Mouse (Mus musculus) CD8-positive naive resting alpha-beta T cell, adult 2 months (primary cell): ENCODE results near the gene Gm20219.
A peak's percentile ranks its signal among the peaks of the same experiment; 100 is the strongest.
"Not testable (repeated sequence)": the region's sequence is repeated elsewhere in the genome, so short reads cannot be mapped to it uniquely, and the experiment has no call there.

Experiments
- DNase-seq, 2 experiments: peaks; one replicate each; pipeline ENCODE4 v3.0.0; 2022; ENCODE audit warnings: low read depth in 2 of 2, low spot score in 2 of 2

The Gm20219 gene

GRCm38 (mm10) chr17:56514916-56515315 is 39.3 kb downstream of the Gm20219 start:
- no peak for DNase-seq

DNA sequence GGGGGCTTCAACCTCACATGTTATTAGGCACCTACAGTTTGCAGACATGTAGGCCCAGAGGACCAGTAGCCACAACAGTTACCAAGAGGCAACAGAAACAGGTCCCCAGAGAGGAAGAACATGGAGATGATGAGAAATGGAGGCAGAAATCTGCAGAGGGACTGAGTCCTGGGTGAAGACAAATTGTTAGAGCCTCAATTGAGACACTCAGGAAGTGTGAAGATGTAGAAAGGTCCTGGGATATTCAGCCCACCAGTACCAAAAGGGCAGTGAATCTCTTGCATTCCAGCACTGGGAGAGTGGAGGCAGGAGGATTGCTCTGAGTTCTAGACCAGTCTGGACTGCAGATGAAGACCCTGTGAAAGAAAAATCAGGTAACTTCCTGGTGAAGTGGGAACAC is 39.9 kb downstream of the Gm20219 start:
- no peak for DNase-seq

- DNase-seq = no peak
These were observed 41.9 kb downstream of the Gm20219 start, which contains the start of gene Znrf4 for GRCm38 (mm10) chr17:56512310-56512709. Znrf4 (minus strand) TSS chr17:56512431.

DNA sequence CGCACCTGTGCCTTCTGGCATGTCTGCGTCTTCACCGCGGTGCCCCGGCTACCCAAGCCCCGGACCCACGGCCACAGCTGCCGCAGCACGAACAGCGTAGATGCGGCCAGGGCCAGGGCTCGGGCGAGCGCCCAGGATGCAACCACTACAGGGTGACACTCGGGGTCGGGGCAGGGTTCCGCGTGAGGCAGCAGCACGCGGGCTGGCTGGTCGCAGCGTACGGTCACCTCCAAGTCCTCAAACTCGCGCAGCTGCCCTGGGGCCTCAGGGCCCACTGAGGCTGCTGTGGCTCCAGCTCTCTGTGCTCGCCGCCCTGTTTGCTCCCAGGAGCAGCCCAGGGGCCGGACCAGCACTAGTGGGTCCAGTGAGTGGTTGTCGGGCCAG is 42.5 kb downstream of the Gm20219 start:
- DNase-seq = no peak

DNA sequence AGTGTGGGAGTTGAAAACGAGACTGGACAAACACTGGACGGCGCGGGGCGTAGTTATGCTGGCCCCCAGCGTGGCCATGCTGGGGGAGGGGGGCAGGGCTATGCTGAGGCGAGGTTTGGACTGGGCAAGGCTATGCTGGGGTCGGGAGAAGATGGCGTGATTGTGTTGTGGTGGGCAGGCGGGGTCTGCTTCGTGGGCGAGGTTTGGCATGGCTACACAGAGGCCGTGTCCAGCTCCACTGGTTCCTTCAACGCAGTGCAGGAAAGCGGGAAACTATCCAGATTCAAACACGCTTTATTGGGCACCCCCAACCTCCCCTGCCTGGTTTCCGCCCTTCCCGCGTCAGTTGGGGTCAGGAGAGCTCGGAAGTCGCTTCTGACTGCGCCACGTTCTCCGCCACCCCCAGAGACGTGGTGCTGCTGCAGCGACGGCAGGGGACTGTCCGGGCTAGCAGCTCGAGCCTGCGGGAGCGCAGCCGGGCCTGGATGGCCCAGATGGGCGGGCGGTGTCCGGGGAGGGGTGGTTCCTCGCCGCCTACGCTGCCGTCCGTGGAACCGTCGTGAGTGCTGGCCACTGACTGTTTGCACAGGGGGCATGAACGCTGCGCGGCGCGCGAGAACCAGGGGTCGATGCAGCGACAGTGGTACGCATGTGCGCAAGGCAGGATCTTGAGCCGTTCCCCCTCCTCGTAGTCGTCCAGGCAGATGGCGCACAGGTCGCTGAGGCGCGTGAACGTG is 43.0 kb downstream of the Gm20219 start:
- DNase-seq = no peak

DNA sequence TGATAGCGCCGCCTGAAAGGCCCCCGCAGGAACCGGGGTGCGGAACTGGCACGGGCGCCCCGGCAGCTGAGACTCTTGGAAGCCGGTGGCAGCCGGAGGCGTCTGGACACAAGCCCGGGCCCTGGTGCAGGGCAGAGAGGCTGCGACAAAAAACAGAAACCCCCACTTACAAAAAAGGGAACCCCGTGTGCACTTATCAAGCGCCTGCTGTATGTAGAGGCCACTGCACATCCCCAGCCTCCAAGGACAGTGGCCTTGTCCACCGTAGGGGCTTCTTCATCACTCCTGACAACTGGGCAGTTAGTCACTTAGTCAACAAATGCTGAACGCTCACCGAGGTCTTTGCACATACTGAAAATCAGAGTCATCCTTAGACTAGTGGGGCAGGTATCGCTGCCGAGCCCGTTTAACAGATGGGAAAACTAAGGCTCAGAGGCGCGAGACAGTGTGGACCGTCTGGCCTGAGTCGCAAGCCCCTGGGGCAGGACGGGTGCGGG is 43.7 kb downstream of the Gm20219 start:
- DNase-seq = no peak

DNA sequence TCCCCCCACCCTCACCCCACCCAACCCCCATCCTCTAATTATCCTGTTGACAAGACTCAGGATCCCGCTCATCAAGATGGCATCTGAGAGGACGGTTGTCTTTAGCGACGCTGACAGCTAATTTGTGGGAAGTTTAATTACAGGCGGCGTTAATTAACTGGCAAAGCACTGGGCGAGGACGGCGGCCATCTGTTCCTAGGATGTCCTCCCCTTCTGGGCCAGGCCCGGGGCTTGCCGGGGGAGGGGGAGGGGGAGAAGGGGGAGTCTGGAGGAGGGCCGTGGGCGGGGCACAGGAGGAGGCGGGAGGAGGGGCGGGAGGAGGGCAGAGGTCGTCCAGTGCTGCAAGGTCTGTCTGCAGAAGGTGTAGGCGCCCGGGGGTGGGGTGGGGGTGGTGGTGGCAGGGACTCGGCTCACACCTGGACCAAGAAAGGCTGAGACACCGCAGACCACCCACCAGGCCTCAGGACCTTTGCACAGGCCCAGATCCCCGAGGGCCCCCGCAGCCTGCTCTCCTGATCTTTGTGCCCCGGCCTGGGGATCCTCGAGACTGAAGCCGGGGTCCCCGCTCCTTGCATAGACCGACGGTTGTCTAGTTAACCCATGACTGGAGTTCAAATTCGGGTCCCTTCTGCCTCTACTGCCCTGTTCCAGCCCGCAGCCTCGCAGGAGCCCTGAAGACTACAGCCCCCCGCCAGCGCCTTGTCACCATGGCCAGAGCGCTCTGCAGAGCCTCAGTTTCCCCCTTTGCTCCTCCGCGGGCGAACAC is 44.3 kb downstream of the Gm20219 start:
- no peak for DNase-seq

DNA sequence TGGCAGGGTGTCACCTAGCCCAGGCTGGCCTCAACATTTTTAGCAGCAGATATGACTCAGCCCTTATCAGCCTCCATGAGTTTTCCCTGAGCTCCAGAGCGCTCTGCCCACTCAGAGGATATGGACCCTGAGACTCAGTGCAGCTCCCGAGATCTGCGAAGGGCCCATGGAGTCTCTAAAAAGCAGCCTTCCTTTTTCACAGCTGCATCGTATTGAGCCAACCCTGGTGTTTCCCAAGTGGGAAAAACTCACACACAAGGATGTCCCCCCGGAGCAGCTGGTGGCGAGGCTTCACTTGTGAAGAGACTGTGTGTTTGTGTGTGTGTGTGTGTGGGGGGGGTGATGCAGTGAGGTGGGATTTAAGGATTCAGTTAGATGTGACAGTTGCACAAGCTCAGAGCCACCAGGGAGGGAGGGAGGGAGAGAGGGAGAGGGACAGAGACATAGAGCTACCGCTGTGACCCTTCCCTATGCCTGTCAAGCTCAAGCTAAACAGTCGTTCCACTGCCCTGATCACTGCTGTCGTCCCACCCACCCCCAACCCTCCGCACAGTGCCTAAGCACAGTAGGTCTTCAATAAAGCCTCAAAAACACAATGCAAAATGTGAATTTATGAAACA is 45.1 kb downstream of the Gm20219 start:
- DNase-seq = no peak

DNA sequence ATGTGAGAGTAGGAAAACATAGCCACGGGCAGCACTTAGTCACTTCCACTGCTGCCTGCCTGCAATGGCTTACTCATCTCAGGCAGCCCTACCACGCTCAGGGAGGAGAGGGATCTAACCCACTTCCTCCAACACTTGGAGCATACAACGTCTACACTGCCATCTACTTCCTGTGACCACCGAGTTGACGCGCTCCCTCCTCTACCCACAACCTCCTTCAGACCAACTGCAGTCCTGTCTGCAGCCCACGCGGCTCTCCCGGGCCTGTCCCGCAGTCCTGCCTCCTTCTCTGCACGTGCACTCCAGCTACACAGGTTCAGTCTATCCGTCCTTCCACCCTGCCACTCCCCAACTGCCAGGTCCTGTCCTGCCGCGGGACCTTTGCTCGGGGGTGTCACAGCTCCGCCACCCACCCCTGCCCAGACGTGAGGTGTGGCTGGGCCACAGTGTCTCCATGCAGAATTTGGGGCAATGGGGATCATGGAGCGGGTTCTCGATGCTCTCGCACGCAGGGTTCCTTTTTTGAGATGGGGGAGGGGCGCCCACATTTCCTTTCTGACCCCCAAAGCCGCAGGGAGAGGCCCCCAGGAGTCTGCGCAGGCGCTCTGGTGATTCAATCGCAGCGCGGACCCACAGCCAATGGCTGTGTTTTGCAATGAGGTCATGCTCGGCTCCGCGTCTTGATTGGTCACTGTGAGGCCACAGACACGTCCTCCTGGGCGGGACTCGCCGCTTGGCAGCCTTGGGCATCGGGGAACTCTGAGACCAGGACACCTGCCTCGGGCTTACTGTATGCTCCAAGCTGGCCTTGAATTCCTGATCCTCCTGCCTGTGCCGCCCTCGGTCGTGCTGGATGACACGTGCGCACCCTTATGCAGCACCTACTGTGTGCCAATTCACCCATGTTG is 46.8 kb downstream of the Gm20219 start:
- DNase-seq = peak; percentile 78 to 87

DNA sequence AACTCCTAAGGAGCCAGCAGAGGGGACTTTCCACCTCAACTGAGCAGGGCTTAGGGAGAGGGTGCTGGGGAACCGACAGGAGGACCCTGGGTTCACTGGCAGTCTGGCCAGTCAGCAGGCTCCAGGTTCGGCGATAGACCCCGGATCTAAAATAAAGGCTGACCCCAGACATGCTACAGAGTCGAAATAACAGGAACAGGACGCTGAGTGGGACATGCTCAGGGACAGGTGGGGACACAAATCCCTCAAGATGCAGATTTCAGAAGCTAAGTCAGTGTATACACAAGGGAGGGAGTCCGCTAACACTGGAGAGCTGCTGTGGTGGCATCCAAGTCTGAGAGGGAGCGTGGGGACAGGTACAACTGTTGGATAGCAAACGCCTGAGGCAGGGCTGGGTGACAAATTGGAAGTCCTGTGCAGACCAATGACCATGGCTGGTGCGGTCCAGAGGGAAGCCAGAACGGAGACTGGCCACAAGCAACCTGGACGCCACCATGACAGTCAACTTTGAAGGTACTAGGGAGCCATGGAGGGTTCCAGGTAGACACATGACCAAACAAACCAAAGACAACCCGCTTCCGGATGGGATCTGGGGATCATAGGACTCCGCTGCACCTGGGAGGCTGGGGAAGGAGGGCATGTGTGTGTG is 47.6 kb downstream of the Gm20219 start:
- DNase-seq = no peak

DNA sequence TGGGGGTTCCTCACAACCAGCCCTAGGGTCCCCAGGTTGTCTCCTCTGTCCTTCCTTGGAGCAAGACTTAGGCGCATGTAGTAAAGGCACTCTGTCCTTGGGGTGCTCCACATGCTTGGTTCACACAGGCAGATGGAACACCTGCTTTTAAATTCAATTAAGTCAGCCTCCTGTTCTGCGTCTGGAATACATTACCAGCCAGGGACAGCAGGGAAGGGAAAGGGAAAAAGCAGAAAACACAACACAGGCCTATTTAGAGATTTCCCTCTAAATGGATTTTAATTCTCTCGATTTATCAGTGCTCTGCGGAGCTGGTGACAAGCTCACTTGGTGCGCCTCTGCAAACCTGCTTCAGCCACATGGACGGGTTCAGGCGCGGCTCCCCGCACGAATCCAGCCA is 48.8 kb downstream of the Gm20219 start:
- DNase-seq = no peak

- DNase-seq = no peak
These were observed 51.7 kb downstream of the Gm20219 start for GRCm38 (mm10) chr17:56502526-56502925.

DNA sequence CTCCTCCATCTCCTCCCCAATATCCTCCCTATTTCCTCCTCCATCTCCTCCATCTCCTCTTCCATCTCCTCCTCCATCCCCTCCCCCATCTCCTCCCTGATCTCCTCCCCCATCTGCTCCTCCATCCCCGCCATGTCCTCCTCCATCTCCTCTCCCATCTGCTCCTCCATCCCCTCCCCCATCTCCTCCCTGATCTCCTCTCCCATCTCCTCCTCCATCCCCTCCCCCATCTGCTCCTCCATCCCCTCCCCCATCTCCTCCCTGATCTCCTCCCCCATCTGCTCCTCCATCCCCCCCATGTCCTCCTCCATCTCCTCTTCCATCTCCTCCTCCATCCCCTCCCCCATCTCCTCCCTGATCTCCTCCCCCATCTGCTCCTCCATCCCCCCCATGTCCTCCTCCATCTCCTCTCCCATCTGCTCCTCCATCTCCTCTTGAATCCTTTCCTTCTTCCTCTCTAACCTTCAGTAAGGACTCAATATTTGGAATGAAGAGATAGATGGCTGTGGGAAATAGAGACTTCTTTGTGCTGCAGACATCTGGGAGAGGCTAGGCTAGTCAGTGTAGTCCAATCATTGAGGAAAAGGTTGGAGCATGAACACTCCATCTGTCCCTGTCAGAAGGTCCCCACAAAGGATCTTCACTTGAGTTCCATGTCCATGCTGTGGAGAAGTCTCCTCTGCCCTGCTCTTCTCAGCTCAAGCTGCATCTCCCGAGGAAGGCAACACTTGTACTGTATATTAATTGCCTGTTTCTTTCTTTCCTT is 52.4 kb downstream of the Gm20219 start:
- DNase-seq = not testable (repeated sequence)
